Mouse (Mus musculus) lung, postnatal 10 days (tissue): ENCODE results near the gene Epm2aip1.

Source experiments
- DNase-seq: peaks from one replicate; pipeline ENCODE4 v3.0.0; 2021

Epm2aip1 gene

GRCm38 (mm10) chr9:111289294-111289831 lies 17.6 kb downstream of the Epm2aip1 start:
- peak; percentile 55 for DNase-seq

GRCm38 (mm10) chr9:111289832-111290339 lies 18.2 kb downstream of the Epm2aip1 start:
- peak; percentile 91 for DNase-seq

DNA sequence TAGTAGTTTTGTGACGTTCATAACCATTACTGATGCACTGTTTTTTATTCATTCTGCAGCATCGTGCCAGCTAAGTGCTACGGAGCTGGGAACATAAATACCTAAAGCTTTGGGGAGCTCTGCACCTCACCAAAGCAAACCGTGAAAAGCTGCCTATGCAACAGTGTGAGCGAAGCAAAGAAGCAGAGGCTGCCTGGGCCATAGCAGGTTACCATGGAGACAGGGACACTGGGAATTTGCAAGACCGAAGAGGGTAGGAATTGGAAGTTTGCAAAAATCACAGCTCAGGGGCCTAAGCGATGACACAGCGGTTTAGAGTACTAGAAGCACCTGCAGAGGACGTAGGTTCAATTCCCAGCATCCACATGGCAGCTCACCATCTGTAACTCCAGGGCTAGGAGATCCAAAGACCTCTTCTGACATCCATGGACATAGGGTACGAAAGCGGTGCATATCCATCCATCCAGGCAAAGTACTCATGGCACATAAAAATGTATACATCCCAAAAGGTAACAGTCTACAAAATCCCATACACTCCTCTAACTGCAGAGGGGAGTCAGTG lies 18.9 kb downstream of the Epm2aip1 start:
- no peak for DNase-seq

- DNase-seq = no peak
Observed at GRCm38 (mm10) chr9:111293234-111293633, 21.5 kb downstream of the Epm2aip1 start.

DNA sequence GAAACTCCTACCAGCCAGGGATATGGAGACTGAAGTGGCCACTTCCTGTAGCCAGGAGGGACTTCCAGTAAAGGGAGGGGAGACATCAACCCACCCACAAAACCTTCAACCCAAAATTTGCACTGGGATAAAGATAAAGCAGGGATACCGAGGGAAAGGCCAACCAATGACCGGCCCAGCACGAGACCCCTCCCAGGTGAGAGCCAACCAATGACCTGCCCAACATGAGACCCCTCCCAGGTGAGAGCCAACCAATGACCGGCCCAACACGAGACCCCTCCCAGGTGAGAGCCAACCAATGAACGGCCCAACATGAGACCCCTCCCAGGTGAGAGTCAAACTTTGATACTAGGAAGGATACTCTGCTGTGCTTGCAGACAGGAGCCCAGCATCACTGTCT lies 23.2 kb downstream of the Epm2aip1 start:
- no peak for DNase-seq

GRCm38 (mm10) chr9:111295323-111295722 lies 23.6 kb downstream of the Epm2aip1 start:
- no peak for DNase-seq

DNA sequence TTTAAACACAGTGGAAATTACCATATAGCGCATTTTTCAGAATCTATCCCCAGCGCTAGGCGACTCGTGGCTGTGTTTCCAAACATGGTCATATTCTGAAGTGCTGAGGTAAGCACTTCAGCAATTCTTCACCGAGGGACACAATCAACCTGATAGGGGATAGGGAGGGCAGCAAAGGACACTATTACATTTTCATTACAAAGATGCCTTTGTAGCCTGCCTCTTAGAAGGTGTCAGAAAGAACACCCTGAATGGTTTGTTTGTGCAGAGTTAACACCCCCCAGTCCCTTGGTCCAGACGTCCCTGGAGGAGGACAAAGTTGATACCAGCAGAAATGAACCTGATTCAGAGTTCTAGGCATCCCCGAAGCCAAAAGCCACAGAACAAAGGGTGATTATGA lies 24.7 kb downstream of the Epm2aip1 start:
- DNase-seq = no peak

GRCm38 (mm10) chr9:111298606-111299005 lies 26.9 kb downstream of the Epm2aip1 start:
- DNase-seq = no peak

GRCm38 (mm10) chr9:111302196-111302831 lies 30.6 kb downstream of the Epm2aip1 start:
- DNase-seq = no peak

DNA sequence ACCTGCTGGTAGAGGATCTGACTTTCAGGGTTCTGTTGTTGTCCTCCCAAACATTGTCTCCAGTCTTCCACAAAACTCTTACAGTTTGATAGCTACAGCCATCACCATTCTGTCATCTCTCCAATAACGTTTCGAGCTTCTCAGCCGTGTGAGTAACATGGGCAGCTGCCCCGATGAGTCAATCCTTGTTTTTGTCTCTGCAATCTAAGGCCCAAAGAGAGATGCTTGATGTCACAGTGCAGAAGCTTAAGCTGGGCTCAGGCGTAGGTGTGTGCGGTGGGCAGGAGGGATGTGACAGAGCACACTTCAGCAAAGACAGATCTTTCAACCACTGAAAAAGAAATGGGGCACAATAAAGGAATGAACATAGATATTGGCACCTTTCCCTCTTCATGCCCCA lies 32.3 kb downstream of the Epm2aip1 start:
- DNase-seq = no peak

DNA sequence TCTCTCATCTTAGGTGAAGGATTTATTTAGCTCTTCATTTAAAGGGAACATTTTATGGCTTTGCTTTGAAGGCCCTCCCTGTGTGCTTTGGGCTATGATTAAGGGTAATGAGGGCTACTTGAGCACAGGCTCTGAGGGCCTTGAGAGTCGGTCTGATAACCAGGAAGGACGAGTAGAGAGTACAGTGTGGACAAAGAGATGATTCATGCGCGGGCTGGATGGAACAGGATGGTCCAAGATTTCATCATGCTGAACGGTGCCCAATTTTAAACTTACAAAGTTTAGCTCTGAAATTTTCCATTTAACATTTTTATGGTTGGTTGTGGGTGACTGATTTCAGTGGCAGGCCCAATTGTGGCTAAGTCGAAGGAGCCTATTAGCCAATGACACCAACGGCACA lies 34.4 kb downstream of the Epm2aip1 start:
- no peak for DNase-seq

- DNase-seq = peak; percentile 12
Observed at GRCm38 (mm10) chr9:111311031-111311842, 39.5 kb downstream of the Epm2aip1 start, which contains the start of gene Trank1. Trank1 (plus strand) TSS chr9:111311739.

DNA sequence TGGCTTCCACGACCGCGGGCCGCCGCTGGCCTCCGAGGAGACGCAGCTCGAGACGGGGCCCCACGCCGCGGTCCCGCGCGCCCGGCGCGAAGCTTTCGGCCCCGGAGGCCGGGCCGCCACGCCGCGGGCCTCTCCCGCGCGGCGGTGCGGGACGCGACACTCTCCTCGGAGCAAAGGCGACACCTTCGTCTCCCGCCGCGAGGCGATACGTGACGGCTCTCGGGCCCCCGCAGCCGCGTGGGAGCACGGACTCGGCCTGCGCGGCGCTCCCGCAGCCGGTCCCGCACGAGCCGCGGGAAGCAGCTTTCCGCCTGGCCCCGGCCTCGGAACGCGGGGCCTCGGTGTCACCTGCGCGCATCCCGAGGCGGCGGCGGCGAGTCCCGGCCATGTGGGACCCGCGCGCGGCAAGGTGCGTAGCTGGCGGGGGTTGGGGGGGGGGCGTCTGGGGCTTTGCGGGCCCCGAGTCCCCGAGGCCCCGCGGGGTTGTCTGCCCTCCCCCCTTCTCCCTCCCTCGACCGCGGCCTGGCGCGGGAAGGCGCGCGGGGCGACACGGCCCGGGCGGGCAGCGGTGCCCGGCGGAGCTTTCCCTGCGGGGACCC lies 40.2 kb downstream of the Epm2aip1 start:
- DNase-seq = no peak

- no peak for DNase-seq
Observed at GRCm38 (mm10) chr9:111312442-111313141, 40.9 kb downstream of the Epm2aip1 start.

- DNase-seq = no peak
Observed at GRCm38 (mm10) chr9:111313299-111313698, 41.6 kb downstream of the Epm2aip1 start.

DNA sequence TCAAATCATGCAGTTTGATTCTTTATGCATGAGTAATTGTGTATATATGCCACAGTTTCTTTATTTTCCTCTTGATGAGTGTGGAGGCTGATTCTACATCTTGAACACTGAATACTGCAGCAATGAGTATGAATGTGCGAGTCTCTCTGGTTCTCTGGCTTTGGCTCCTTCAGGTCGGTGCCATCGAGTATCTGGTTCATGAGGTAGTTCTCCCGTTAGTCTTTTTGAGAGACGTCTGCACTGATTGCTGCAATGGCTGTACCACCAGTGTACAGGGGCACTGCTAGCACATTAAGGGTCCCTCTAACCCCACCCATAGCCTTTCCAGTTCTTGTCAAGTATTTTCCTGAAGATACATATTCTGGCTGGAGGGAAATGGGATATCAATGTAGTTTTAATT lies 42.1 kb downstream of the Epm2aip1 start:
- DNase-seq = no peak

- DNase-seq = peak; percentile 58
Observed at GRCm38 (mm10) chr9:111314219-111314618, 42.5 kb downstream of the Epm2aip1 start.

GRCm38 (mm10) chr9:111320912-111321311 lies 49.2 kb downstream of the Epm2aip1 start:
- no peak for DNase-seq

DNA sequence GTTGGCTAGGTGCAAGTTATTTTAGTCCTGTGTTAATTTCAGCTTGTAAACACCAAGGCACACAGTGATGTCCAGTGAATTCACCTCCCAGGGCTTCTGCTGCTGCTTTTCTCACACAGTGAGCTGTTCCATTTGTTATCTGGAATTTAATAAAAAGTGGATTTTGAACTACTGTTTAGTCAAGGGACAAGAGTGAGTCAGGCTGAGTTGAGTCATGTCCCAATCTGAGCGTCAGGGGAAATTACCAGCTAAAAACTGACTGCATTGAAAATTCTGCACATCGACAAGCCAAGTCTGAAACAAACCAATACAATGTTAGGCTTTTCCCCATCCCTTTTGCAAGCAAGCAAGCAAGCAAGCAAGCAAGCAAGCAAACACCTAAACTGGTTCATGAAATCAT lies 53.2 kb downstream of the Epm2aip1 start:
- no peak for DNase-seq
